Mouse (Mus musculus) bone marrow, adult 2 months (tissue): ENCODE measurements around the gene Zfp609.

ENCODE experiments used
- CTCF ChIP-seq: fragments of 200-500 bp; IDR thresholded peaks from 2 replicates; pipeline ENCODE4 v1.5.1; 2011; ENCODE audit warnings: low read length, control low read depth; ENCODE audit not compliant: control insufficient read depth, insufficient read depth
- POLR2A ChIP-seq: fragments of 200-500 bp; IDR thresholded peaks from 2 replicates; pipeline ENCODE4 v1.6.1; 2011; ENCODE audit warnings: low read depth, mild to moderate bottlenecking, control low read depth, low read length, borderline replicate concordance; ENCODE audit not compliant: control insufficient read depth

DNA sequence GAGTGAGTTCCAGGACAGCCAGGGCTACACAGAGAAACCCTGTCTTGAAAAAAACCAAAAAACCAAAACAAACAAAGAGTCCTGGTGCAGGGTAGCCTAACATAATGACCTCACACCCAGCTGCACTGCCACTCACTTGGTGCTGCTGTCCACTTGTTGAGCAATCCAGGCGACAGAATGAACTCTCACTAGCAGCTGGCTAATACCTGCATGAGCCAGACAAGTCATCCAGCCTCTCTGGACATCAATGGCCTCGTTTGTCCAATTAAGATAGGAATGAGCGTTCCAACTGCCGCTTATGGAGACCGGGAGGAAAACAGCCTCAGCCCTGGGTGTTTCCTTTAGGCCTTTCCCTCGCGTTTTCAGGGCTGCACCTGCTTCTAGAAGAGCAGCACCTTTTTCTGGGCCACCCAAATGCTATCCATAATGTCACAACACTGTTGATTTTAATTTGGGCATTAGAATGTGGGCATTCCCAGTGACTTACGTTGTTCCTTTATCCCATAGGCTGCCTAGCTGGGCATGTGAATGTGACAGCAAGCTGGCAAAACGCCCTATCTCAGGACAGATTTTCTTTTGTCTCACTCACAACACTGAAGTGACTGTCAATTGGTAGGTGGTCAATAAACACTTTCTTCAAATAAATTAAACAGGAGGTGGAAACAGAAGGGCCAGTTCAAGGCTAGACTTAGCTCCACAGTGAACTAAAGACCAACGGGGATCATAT lies 7.4 kb upstream of the Zfp609 start:
- TF ChIP-seq POLR2A (no peak), CTCF (no peak)
